Mouse (Mus musculus): ENCODE data around the gene Cdh3. TPM values are rescaled to one million over a fixed set of nuclear protein-coding genes. Genes with fewer than 3 reads are reported as not detected.
"Not testable (repeated sequence)": the region's sequence is repeated elsewhere in the genome, so short reads cannot be mapped to it uniquely, and the experiment has no call there.

Gene Cdh3
- polyA plus RNA-seq, 1 experiment from 2014 or later, result 3.6 TPM

GRCm38 (mm10) chr8:106586896-106587295, 76.2 kb downstream of the Cdh3 start:
- ATAC-seq, result no peak

GRCm38 (mm10) chr8:106588443-106589431, 78.0 kb downstream of the Cdh3 start:
- no peak overlapping the region for H3K4me2 ChIP-seq (replicated peaks; ENCODE audit: low read depth)
- H3K4me1 ChIP-seq (replicated peaks; ENCODE audit: control insufficient read depth, insufficient read depth, low read length), result no peaks in the 10 kb centered on the region; the same call in 1 of the 2 replicates
- H3K36me3 ChIP-seq (ENCODE audit: control insufficient read depth, insufficient read depth), result no peaks in the 10 kb centered on the region
- no peak overlapping the region for H3K4me3 ChIP-seq (ENCODE audit: low read depth, low read length)
- no peaks in the 10 kb centered on the region for H3K27me3 ChIP-seq (replicated peaks; ENCODE audit: control insufficient read depth, insufficient read depth, low read length)
- no peak overlapping the region for H3K9ac ChIP-seq (ENCODE audit: low read depth, low read length)
- WGBS, result 39% methylated on average over 3 of the region's 3 CpGs
- H3K9me3 ChIP-seq (ENCODE audit: control insufficient read depth), result no peaks in the 10 kb centered on the region
- no peak for TF ChIP-seq CTCF (IDR thresholded peaks at IDR 0.05; ENCODE audit: low read depth)
- peak; percentile 31 for ATAC-seq
- H3K27ac ChIP-seq (ENCODE audit: low read depth, low read length), result peak overlapping the region; percentile 31

More at GRCm38 (mm10) chr8:106586896-106587295, 76.2 kb downstream of the Cdh3 start:
- H3K27me3 ChIP-seq (replicated peaks; ENCODE audit: control insufficient read depth, insufficient read depth, low read length), result no peaks in the 10 kb centered on the region
- WGBS, result 52% methylated on average over 8 of the region's 8 CpGs
- no peaks in the 10 kb centered on the region for H3K36me3 ChIP-seq (ENCODE audit: control insufficient read depth, insufficient read depth)
- TF ChIP-seq CTCF (IDR thresholded peaks at IDR 0.05; ENCODE audit: low read depth), result no peak
- H3K9ac ChIP-seq (ENCODE audit: low read depth, low read length), result no peak overlapping the region
- H3K4me2 ChIP-seq (replicated peaks; ENCODE audit: low read depth), result no peak overlapping the region
- no peaks in the 10 kb centered on the region; the same call in 1 of the 2 replicates for H3K4me1 ChIP-seq (replicated peaks; ENCODE audit: control insufficient read depth, insufficient read depth, low read length)
- H3K4me3 ChIP-seq (ENCODE audit: low read depth, low read length), result no peak overlapping the region
- no peaks in the 10 kb centered on the region for H3K9me3 ChIP-seq (ENCODE audit: control insufficient read depth)
- peak overlapping the region; percentile 68 for H3K27ac ChIP-seq (ENCODE audit: low read depth, low read length)

GRCm38 (mm10) chr8:106592458-106592857, 81.8 kb downstream of the Cdh3 start:
- no peak overlapping the region for H3K9ac ChIP-seq (ENCODE audit: low read depth, low read length)
- H3K27me3 ChIP-seq (replicated peaks; ENCODE audit: control insufficient read depth, insufficient read depth, low read length), result no peaks in the 10 kb centered on the region
- H3K27ac ChIP-seq (ENCODE audit: low read depth, low read length), result no peak overlapping the region
- H3K4me2 ChIP-seq (replicated peaks; ENCODE audit: low read depth), result no peak overlapping the region
- 0 out of 2 replicates have a peak, but pooled peaks cover 3% of the 10 kb centered on the region for H3K4me1 ChIP-seq (replicated peaks; ENCODE audit: control insufficient read depth, insufficient read depth, low read length)
- WGBS, result 25% methylated on average over 3 of the region's 3 CpGs
- no peak overlapping the region for H3K4me3 ChIP-seq (ENCODE audit: low read depth, low read length)
- no peaks in the 10 kb centered on the region for H3K9me3 ChIP-seq (ENCODE audit: control insufficient read depth)
- peak; percentile 75 for ATAC-seq
- TF ChIP-seq CTCF (IDR thresholded peaks at IDR 0.05; ENCODE audit: low read depth), result no peak
- no peaks in the 10 kb centered on the region for H3K36me3 ChIP-seq (ENCODE audit: control insufficient read depth, insufficient read depth)

DNA sequence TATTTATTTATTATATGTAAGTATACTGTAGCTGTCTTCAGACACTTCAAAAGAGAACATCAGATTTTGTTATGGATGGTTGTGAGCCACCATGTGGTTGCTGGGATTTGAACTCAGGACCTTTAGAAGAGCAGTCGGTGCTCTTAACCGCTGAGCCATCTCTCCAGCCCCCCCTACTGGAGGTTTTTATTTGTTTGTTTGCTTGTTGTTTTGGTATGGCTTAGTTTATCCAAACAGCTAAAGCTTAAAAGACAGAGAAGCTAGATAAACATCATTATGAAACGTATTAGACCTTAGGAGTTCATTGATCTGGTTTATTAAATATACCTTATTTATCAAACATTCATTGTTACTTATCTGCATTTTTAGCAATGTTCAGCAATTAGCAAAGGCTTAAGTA, 84.9 kb downstream of the Cdh3 start:
- WGBS, result 87% methylated on average over 3 of the region's 3 CpGs
- H3K27ac ChIP-seq (ENCODE audit: low read depth, low read length); H3K4me1 ChIP-seq (replicated peaks; ENCODE audit: control insufficient read depth, insufficient read depth, low read length); H3K9ac ChIP-seq (ENCODE audit: low read depth, low read length); ATAC-seq; H3K36me3 ChIP-seq (ENCODE audit: control insufficient read depth, insufficient read depth); H3K4me2 ChIP-seq (replicated peaks; ENCODE audit: low read depth); H3K27me3 ChIP-seq (replicated peaks; ENCODE audit: control insufficient read depth, insufficient read depth, low read length); H3K4me3 ChIP-seq (ENCODE audit: low read depth, low read length); H3K9me3 ChIP-seq (ENCODE audit: control insufficient read depth): not testable (repeated sequence)

DNA sequence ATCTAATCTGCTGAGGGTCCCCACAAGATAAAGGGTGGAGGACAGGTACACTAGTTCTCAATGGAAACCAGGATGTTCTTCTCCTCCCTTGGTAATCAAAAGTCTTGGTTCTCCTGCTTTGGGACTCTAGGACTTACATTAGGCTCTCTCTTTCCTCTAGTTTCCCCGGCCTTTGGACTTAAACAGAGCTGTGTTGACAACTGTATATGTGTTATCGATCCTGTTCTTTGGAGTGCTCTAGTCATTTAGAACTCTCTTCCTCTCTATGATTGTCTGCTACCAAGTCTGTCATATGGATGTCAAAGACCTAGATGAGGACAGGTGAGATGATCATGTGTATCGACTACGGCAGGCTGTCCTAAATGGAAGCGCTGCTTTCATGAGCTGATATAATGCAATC, 86.4 kb downstream of the Cdh3 start:
- no peak overlapping the region for H3K9ac ChIP-seq (ENCODE audit: low read depth, low read length)
- H3K9me3 ChIP-seq (ENCODE audit: control insufficient read depth), result no peaks in the 10 kb centered on the region
- no peak for TF ChIP-seq CTCF (IDR thresholded peaks at IDR 0.05; ENCODE audit: low read depth)
- 66% methylated on average over 5 of the region's 5 CpGs for WGBS
- no peak overlapping the region for H3K4me2 ChIP-seq (replicated peaks; ENCODE audit: low read depth)
- H3K27me3 ChIP-seq (replicated peaks; ENCODE audit: control insufficient read depth, insufficient read depth, low read length), result no peaks in the 10 kb centered on the region
- no peaks in the 10 kb centered on the region for H3K36me3 ChIP-seq (ENCODE audit: control insufficient read depth, insufficient read depth)
- H3K27ac ChIP-seq (ENCODE audit: low read depth, low read length), result peak overlapping the region; percentile 66
- 0 out of 2 replicates have a peak, but pooled peaks cover 3% of the 10 kb centered on the region for H3K4me1 ChIP-seq (replicated peaks; ENCODE audit: control insufficient read depth, insufficient read depth, low read length)
- ATAC-seq, result peak; percentile 26; the same call in 1 of the 2 replicates
- no peak overlapping the region for H3K4me3 ChIP-seq (ENCODE audit: low read depth, low read length)

GRCm38 (mm10) chr8:106599265-106599979, 88.7 kb downstream of the Cdh3 start:
- Histone ChIP-seq H3K9me3 (ENCODE audit: control insufficient read depth) (no peaks in the 10 kb centered on the region), H3K4me3 (ENCODE audit: low read depth, low read length) (no peak overlapping the region), H3K9ac (ENCODE audit: low read depth, low read length) (no peak overlapping the region), H3K27ac (ENCODE audit: low read depth, low read length) (peak overlapping the region; percentile 86), H3K4me2 (replicated peaks; ENCODE audit: low read depth) (no peak overlapping the region), H3K27me3 (replicated peaks; ENCODE audit: control insufficient read depth, insufficient read depth, low read length) (0 out of 2 replicates have a peak, but pooled peaks cover 3% of the 10 kb centered on the region), H3K36me3 (ENCODE audit: control insufficient read depth, insufficient read depth) (no peaks in the 10 kb centered on the region), H3K4me1 (replicated peaks; ENCODE audit: control insufficient read depth, insufficient read depth, low read length) (0 out of 2 replicates have a peak, but pooled peaks cover 3% of the 10 kb centered on the region)
- no peak for TF ChIP-seq CTCF (IDR thresholded peaks at IDR 0.05; ENCODE audit: low read depth)
- WGBS, result 32% methylated on average over 7 of the region's 7 CpGs
- ATAC-seq, result 0 out of 2 replicates have a peak, but pooled peaks have one; percentile 19

All from intestine, postnatal 0 days (tissue).